Mouse (Mus musculus): ENCODE measurements around the gene Cckar. TPM values are rescaled to one million over a fixed set of nuclear protein-coding genes. Genes with fewer than 3 reads are reported as not detected.

The Cckar gene
- under 1 TPM; 0.14 to 0.32 TPM for total RNA-seq (2021)

GRCm38 (mm10) chr5:53707235-53708177 is at the start of gene Cckar:
Cckar (minus strand) TSS chr5:53707705.
- intact Hi-C loops (cut with DNase I), result no loop called here
- no peak for DNase-seq (ENCODE audit: low spot score in 2 of 2)

DNA sequence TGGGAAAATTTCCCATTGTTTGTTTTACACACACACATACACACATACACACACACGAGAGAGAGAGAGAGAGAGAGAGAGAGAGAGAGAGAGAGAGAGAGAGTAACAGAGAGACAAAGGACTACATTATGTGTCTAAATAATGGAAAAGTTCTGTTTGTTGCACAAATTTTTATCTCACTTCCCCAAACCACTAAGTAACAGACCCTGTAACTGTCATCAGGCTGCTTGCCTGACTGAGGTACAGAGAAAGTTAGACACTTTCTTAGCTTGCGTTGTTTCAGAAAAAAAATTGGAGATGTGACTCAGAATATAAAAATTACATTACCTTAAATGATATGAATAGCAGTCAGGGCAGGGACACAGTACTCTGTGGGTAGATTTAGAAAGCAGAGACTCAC is 36.6 kb upstream of the Cckar start:
- intact Hi-C loops (cut with DNase I), result no loop called here
- no peak for DNase-seq (ENCODE audit: low spot score in 2 of 2)

DNA sequence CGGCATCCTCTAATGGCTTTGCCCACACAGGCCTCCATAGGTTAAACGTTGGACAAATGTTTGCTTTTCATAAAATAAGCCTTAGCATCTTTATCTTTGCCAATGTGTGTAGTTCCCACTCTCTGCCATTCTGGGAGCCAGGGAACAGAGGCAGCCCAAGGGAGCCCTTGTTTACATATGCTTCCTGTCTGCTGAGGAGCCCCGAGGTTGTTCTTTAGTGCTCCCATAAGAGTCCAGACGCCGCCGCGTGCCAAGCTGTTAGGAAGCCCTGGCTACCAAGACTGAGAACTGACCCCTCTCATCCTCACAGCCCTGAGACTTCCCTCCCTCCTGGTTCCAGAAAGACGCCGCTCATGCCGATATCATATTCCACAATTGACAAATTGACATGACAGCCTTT is 25.4 kb upstream of the Cckar start:
- intact Hi-C loops (cut with DNase I), result no loop called here
- DNase-seq (ENCODE audit: low spot score in 2 of 2), result no peak

- DNase-seq (ENCODE audit: low spot score in 2 of 2), result no peak
Observed at GRCm38 (mm10) chr5:53727606-53728005, 20.1 kb upstream of the Cckar start.

DNA sequence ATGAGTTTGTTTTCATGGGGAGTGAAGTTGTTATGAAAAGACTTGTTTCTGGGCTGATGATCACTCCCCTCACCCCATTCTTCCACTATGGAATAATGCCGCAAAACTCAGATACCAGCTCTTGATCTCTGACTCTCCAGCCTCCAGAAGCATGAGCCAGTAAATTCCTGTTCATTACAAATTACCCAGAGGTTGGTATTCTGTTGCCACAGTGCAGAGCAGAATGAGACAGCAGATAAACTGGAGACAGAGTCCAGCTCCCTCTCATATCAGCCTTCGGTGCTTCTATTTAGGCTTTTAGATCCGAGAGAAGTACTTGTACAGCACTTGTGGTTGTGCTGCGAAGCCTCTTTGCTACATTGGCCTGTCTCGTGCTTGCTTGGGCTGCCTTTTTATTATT is 18.5 kb upstream of the Cckar start:
- no peak for DNase-seq (ENCODE audit: low spot score in 2 of 2)
- intact Hi-C loops (cut with DNase I), result no loop called here

More at GRCm38 (mm10) chr5:53727606-53728005, 20.1 kb upstream of the Cckar start:
- intact Hi-C loops (cut with DNase I), result no loop called here

DNA sequence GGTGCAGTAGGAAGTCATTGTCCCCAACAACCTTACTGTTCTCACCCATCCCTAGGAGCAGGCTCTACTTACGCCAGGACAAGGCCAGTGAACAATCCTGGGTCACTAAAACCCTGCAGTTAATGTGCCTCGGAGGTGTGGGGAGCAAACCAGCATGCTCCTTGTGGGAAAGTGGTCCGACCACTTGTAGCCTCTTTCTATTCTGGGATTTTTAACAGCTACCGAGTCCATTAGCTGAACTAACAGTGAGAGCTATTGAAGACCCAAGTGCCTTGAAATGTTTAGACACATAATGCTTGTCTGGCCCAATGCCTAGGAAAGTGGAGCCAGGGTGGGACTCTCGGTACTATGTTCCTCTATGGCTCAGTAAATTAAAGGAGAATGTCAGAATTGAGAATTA is 9.0 kb upstream of the Cckar start:
- intact Hi-C loops (cut with DNase I), result no loop called here
- no peak for DNase-seq (ENCODE audit: low spot score in 2 of 2)

GRCm38 (mm10) chr5:53711277-53711676 is 3.8 kb upstream of the Cckar start:
- DNase-seq (ENCODE audit: low spot score in 2 of 2), result no peak
- intact Hi-C loops (cut with DNase I), result no loop called here

- intact Hi-C loops (cut with DNase I), result no loop called here
- DNase-seq (ENCODE audit: low spot score in 2 of 2), result no peak
Observed at GRCm38 (mm10) chr5:53708191-53708590, 686 bp upstream of the Cckar start.

- intact Hi-C loops (cut with DNase I), result no loop called here
- peak in 1 of 2 experiments; percentile 14 for DNase-seq (ENCODE audit: low spot score in 2 of 2)
Observed at GRCm38 (mm10) chr5:53702686-53703085, 4.8 kb downstream of the Cckar start.

GRCm38 (mm10) chr5:53697794-53698193 is 9.7 kb downstream of the Cckar start:
- DNase-seq (ENCODE audit: low spot score in 2 of 2), result no peak
- intact Hi-C loops (cut with DNase I), result no loop called here

DNA sequence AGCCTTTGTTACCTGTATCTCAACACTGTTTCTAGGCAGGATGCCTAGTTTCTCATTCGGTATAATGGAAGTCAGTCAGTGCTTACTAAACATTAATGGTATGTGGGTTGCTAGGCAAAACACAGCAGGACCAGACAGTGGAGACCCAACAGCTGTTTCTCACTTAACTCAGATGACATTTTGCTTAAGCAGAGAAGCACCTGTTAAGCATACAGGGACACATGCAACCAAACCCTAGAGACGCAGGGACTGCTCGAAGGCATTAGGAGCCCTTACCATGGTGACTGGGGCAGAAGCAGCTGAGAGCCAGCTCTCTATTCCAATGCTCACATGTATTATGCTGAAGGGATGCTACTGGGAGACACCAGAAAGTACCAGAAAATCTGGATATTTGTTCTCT is 10.8 kb downstream of the Cckar start:
- no peak for DNase-seq (ENCODE audit: low spot score in 2 of 2)
- intact Hi-C loops (cut with DNase I), result no loop called here

- intact Hi-C loops (cut with DNase I), result no loop called here
- no peak for DNase-seq (ENCODE audit: low spot score in 2 of 2)
Observed at GRCm38 (mm10) chr5:53692662-53693061, 14.8 kb downstream of the Cckar start.

DNA sequence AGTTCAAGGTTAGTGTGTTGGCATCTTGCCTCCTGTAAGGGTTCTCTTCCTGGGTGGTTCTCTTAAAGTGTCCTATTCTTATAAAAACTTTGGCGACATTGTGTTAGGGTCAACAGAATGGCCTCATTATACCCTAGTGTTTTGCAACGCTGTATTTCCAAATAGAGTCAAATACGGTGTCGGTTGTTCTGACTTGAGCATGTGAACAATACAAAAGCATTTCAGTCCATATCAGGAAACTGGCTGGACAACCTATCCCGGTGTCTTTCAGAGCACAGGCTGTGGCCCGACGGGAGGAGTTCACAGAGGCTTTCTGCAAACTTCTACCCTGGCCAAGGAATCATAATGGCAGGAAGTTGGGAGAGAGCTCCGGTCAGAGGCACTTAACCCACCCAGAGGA is 15.4 kb downstream of the Cckar start:
- intact Hi-C loops (cut with DNase I), result no loop called here
- DNase-seq (ENCODE audit: low spot score in 2 of 2), result no peak

- intact Hi-C loops (cut with DNase I), result no loop called here
- no peak for DNase-seq (ENCODE audit: low spot score in 2 of 2)
Observed at GRCm38 (mm10) chr5:53691577-53691976, 15.9 kb downstream of the Cckar start.

DNA sequence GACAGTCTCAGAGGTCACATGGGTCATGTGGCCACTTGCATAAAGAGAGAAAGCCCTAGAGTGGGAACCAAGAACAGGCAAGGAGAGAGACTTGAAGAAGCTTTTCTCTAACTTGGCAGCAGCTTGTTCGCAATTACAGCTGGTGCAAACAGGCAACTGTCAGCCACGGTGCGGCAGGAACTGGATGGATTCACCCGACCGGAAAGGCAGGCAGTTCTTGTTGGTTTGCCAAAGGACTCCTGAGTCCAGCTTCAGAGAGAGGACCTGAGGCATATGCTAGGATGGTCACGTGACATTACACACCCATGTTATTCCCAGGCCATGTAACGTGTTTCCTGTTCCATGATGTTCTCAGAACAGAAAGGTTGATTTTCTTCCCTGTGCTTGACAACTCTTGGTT is 19.2 kb downstream of the Cckar start:
- no peak for DNase-seq (ENCODE audit: low spot score in 2 of 2)
- intact Hi-C loops (cut with DNase I), result no loop called here

- intact Hi-C loops (cut with DNase I), result no loop called here
- DNase-seq (ENCODE audit: low spot score in 2 of 2), result no peak
Observed at GRCm38 (mm10) chr5:53686379-53686778, 21.1 kb downstream of the Cckar start.

GRCm38 (mm10) chr5:53685623-53686022 is 21.9 kb downstream of the Cckar start:
- intact Hi-C loops (cut with DNase I), result no loop called here
- no peak for DNase-seq (ENCODE audit: low spot score in 2 of 2)

- intact Hi-C loops (cut with DNase I), result no loop called here
- DNase-seq (ENCODE audit: low spot score in 2 of 2), result no peak
Observed at GRCm38 (mm10) chr5:53684417-53684816, 23.1 kb downstream of the Cckar start.

DNA sequence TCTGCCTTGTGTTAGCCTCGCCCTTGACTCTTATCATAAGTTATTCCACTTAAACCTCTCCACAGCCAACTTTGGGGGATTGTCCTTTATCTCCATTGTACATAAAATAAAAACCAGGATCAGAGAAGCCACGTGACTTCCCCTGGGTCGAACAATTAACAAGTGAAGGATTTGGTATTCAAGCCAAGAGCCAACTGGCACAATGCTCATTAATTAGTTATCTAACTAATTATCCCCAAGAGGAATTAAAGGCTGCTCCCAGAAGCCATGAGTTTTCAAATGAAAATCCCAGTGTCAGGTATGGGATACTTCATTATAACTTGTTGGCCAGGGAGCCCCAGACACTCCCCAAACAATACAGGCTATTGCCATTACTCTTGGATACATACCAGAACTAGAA is 23.6 kb downstream of the Cckar start:
- no peak for DNase-seq (ENCODE audit: low spot score in 2 of 2)
- intact Hi-C loops (cut with DNase I), result no loop called here

DNA sequence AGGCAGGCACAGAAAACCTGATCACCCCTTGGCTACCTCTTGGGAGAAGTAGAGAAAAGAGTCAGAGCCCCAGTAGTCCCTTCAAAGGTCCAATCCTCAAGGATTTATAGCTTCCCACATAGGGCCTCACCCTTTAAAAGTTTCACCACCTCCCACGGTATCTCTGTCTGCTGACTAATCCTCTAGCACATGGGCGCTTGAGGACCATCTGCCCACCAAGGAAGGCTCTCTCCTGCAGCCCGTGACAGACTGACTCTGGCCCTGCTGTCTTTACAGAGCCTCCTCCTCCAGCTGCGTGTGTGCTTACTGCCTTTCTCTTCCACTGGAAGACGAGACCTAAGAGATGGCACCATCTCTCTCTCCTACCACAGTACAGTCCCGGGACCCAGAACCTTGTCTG is 27.9 kb downstream of the Cckar start:
- peak; percentile 30 to 73 for DNase-seq (ENCODE audit: low spot score in 2 of 2)
- intact Hi-C loops (cut with DNase I), result no loop called here

- intact Hi-C loops (cut with DNase I), result no loop called here
- no peak for DNase-seq (ENCODE audit: low spot score in 2 of 2)
Observed at GRCm38 (mm10) chr5:53678036-53678767, 29.3 kb downstream of the Cckar start.

Measured in left cerebral cortex, postnatal 25 days (tissue).